31 mouse cellular contexts compared by ENCODE assay signal in genomic region chr11:29812475-29812874, GRCm38 (mm10). TPM values are rescaled to one million over a fixed set of nuclear protein-coding genes. Genes with fewer than 3 reads are reported as not detected.
A peak's percentile ranks its signal among the peaks of the same experiment; 100 is the strongest.
DNase-seq lines count a peak whose midpoint lies in the region; ATAC-seq and TF ChIP-seq lines count a peak whose summit lies in the region.
"Had no signal": no experiment of that assay in that cellular context is flagged by ENCODE, and none has a peak within 500 bp of the region (broad histone marks: within the 10 kb centered on the region; RNA-seq: fewer than 3 reads in every experiment).

No protein-coding gene starts in this region.

- DNase-seq in liver, embryonic 13.5 days: no peak
- peak; percentile 30 for DNase-seq in A20 (ENCODE audit: low read depth, low spot score)
- no peak for DNase-seq in adrenal gland, adult 8-10 months
- DNase-seq: adrenal gland, postnatal 10 days; cerebellum, adult 11-12 months; cerebellum, adult 9-11 months; gastrocnemius, postnatal 10 days; kidney, adult 9 months; kidney, postnatal 4 days; right cerebral cortex, postnatal 14 days; thymus, adult 2 months; thymus, postnatal 4 days had no signal

- no peak for ATAC-seq in intestine, postnatal 0 days
- no peak for ATAC-seq in intestine, embryonic 16.5 days
- ATAC-seq in liver, embryonic 13.5 days (ENCODE audit: low read depth): no peak
- no peak for ATAC-seq in liver, embryonic 12.5 days
- ATAC-seq in hindbrain, embryonic 13.5 days (ENCODE audit: low FRiP score): no peak
- ATAC-seq: CD4-positive, CD25-positive, alpha-beta regulatory T cell, adult 4 months; forebrain, embryonic 15.5 days; hindbrain, postnatal 0 days; intestine, embryonic 15.5 days; midbrain, embryonic 15.5 days had no signal

- no peak overlapping the region for H3K4me3 ChIP-seq in intestine, postnatal 0 days (ENCODE audit: low read depth, low read length)
- H3K4me3 ChIP-seq in intestine, embryonic 16.5 days (ENCODE audit: low read length): no peak overlapping the region
- H3K4me3 ChIP-seq in liver, embryonic 13.5 days (replicated peaks): no peak overlapping the region
- H3K4me3 ChIP-seq in liver, embryonic 12.5 days: no peak overlapping the region
- H3K4me3 ChIP-seq in bone marrow, adult 2 months (replicated peaks; ENCODE audit: control insufficient read depth, low read depth, low read length): no peak overlapping the region
- H3K4me3 ChIP-seq in hindbrain, embryonic 13.5 days: no peak overlapping the region
- H3K4me3 ChIP-seq: embryonic facial prominence, embryonic 13.5 days; forebrain, embryonic 10.5 days; forebrain, embryonic 15.5 days; heart, embryonic 15.5 days; intestine, embryonic 15.5 days; limb, embryonic 12.5 days; liver, embryonic 15.5 days; lung, embryonic 15.5 days; midbrain, embryonic 10.5 days; midbrain, embryonic 15.5 days; stomach, embryonic 15.5 days had no signal

- H3K4me1 ChIP-seq in intestine, postnatal 0 days (replicated peaks; ENCODE audit: control insufficient read depth, insufficient read depth, low read length): no peaks in the 10 kb centered on the region
- H3K4me1 ChIP-seq in intestine, embryonic 16.5 days (ENCODE audit: control insufficient read depth, insufficient read depth, low read length): peaks cover 5% of the 10 kb centered on the region; the same call in 1 of the 2 replicates
- peaks cover 59% of the 10 kb centered on the region for H3K4me1 ChIP-seq in liver, embryonic 13.5 days (replicated peaks)
- peaks cover 51% of the 10 kb centered on the region for H3K4me1 ChIP-seq in liver, embryonic 12.5 days
- H3K4me1 ChIP-seq in bone marrow, adult 2 months (ENCODE audit: control insufficient read depth, insufficient read depth, low read length): peaks cover 3% of the 10 kb centered on the region; the same call in 1 of the 2 replicates
- H3K4me1 ChIP-seq in hindbrain, embryonic 13.5 days (replicated peaks): no peaks in the 10 kb centered on the region
- H3K4me1 ChIP-seq: embryonic facial prominence, embryonic 13.5 days; forebrain, embryonic 10.5 days; forebrain, embryonic 15.5 days; intestine, embryonic 15.5 days; limb, embryonic 12.5 days; lung, embryonic 15.5 days; midbrain, embryonic 10.5 days; midbrain, embryonic 15.5 days had no signal

- H3K9ac ChIP-seq in intestine, postnatal 0 days (ENCODE audit: low read depth, low read length): no peak overlapping the region
- H3K9ac ChIP-seq in intestine, embryonic 16.5 days (ENCODE audit: low read depth, low read length): no peak overlapping the region
- no peak overlapping the region for H3K9ac ChIP-seq in liver, embryonic 13.5 days
- no peak overlapping the region for H3K9ac ChIP-seq in liver, embryonic 12.5 days
- H3K9ac ChIP-seq in hindbrain, embryonic 13.5 days: no peak overlapping the region
- H3K9ac ChIP-seq: embryonic facial prominence, embryonic 13.5 days; forebrain, embryonic 15.5 days; heart, embryonic 15.5 days; intestine, embryonic 15.5 days; limb, embryonic 12.5 days; liver, embryonic 15.5 days; lung, embryonic 15.5 days; midbrain, embryonic 15.5 days; stomach, embryonic 15.5 days had no signal

- 84% methylated on average over 3 of the region's 3 CpGs for WGBS in intestine, postnatal 0 days
- 76% methylated on average over 3 of the region's 3 CpGs for WGBS in intestine, embryonic 16.5 days
- 81% methylated on average over 3 of the region's 3 CpGs for WGBS in liver, embryonic 13.5 days (ENCODE audit: insufficient replicate concordance)
- WGBS in liver, embryonic 12.5 days (ENCODE audit: insufficient replicate concordance): 72% methylated on average over 3 of the region's 3 CpGs
- WGBS in bone marrow, adult 2 months: 86% methylated on average over 3 of the region's 3 CpGs
- 82% methylated on average over 3 of the region's 3 CpGs for WGBS in hindbrain, embryonic 13.5 days

- no peaks in the 10 kb centered on the region for H3K36me3 ChIP-seq in intestine, postnatal 0 days (ENCODE audit: control insufficient read depth, insufficient read depth)
- H3K36me3 ChIP-seq in intestine, embryonic 16.5 days (ENCODE audit: control insufficient read depth, insufficient read depth, low read length): no peaks in the 10 kb centered on the region
- no peaks in the 10 kb centered on the region for H3K36me3 ChIP-seq in liver, embryonic 13.5 days
- H3K36me3 ChIP-seq in liver, embryonic 12.5 days: no peaks in the 10 kb centered on the region
- H3K36me3 ChIP-seq in hindbrain, embryonic 13.5 days: no peaks in the 10 kb centered on the region
- H3K36me3 ChIP-seq: embryonic facial prominence, embryonic 13.5 days; forebrain, embryonic 10.5 days; forebrain, embryonic 15.5 days; heart, embryonic 15.5 days; intestine, embryonic 15.5 days; limb, embryonic 12.5 days; liver, embryonic 15.5 days; lung, embryonic 15.5 days; midbrain, embryonic 10.5 days; midbrain, embryonic 15.5 days; stomach, embryonic 15.5 days had no signal

- H3K27ac ChIP-seq in intestine, postnatal 0 days (ENCODE audit: low read depth, low read length): no peak overlapping the region
- H3K27ac ChIP-seq in intestine, embryonic 16.5 days (ENCODE audit: low read length): no peak overlapping the region
- peak overlapping the region; percentile 29; the same call in 1 of the 2 replicates for H3K27ac ChIP-seq in liver, embryonic 13.5 days
- H3K27ac ChIP-seq in liver, embryonic 12.5 days: no peak overlapping the region; the same call in 1 of the 2 replicates
- H3K27ac ChIP-seq in bone marrow, adult 2 months (ENCODE audit: control insufficient read depth, insufficient read depth, low read depth, low read length, poor library complexity): no peak overlapping the region
- H3K27ac ChIP-seq in hindbrain, embryonic 13.5 days: no peak overlapping the region
- H3K27ac ChIP-seq: embryonic facial prominence, embryonic 13.5 days; forebrain, embryonic 10.5 days; forebrain, embryonic 15.5 days; heart, embryonic 15.5 days; hindbrain, postnatal 0 days; intestine, embryonic 15.5 days; limb, embryonic 12.5 days; lung, embryonic 15.5 days; midbrain, embryonic 10.5 days; midbrain, embryonic 15.5 days; stomach, embryonic 15.5 days had no signal

- peak; percentile 15 for TF ChIP-seq CTCF in intestine, postnatal 0 days (IDR thresholded peaks at IDR 0.05; ENCODE audit: low read depth)
- peak; percentile 19; the same call in 1 of the 2 replicates for TF ChIP-seq CTCF in bone marrow, adult 2 months (IDR thresholded peaks at IDR 0.05; ENCODE audit: control insufficient read depth, insufficient read depth, low read length)

- no peak for TF ChIP-seq POLR2A in bone marrow, adult 2 months (IDR thresholded peaks at IDR 0.05; ENCODE audit: borderline replicate concordance, control insufficient read depth, low read depth, low read length)

- no peak overlapping the region for H3K4me2 ChIP-seq in intestine, postnatal 0 days (replicated peaks; ENCODE audit: low read depth)
- no peak overlapping the region for H3K4me2 ChIP-seq in intestine, embryonic 16.5 days (ENCODE audit: low read depth, low read length)
- no peak overlapping the region for H3K4me2 ChIP-seq in liver, embryonic 13.5 days
- no peak overlapping the region for H3K4me2 ChIP-seq in liver, embryonic 12.5 days
- no peak overlapping the region for H3K4me2 ChIP-seq in hindbrain, embryonic 13.5 days
- H3K4me2 ChIP-seq: embryonic facial prominence, embryonic 13.5 days; forebrain, embryonic 15.5 days; heart, embryonic 15.5 days; intestine, embryonic 15.5 days; limb, embryonic 12.5 days; liver, embryonic 15.5 days; lung, embryonic 15.5 days; midbrain, embryonic 15.5 days; stomach, embryonic 15.5 days had no signal

- no peaks in the 10 kb centered on the region for H3K27me3 ChIP-seq in intestine, postnatal 0 days (replicated peaks; ENCODE audit: control insufficient read depth, insufficient read depth, low read length)
- no peaks in the 10 kb centered on the region for H3K27me3 ChIP-seq in intestine, embryonic 16.5 days (replicated peaks; ENCODE audit: control insufficient read depth, insufficient read depth, low read length)
- no peaks in the 10 kb centered on the region for H3K27me3 ChIP-seq in liver, embryonic 13.5 days
- H3K27me3 ChIP-seq in liver, embryonic 12.5 days (replicated peaks): no peaks in the 10 kb centered on the region
- H3K27me3 ChIP-seq in hindbrain, embryonic 13.5 days: no peaks in the 10 kb centered on the region
- H3K27me3 ChIP-seq: embryonic facial prominence, embryonic 13.5 days; forebrain, embryonic 15.5 days; heart, embryonic 15.5 days; intestine, embryonic 15.5 days; limb, embryonic 12.5 days; liver, embryonic 15.5 days; lung, embryonic 15.5 days; midbrain, embryonic 15.5 days; stomach, embryonic 15.5 days had no signal

- no peaks in the 10 kb centered on the region for H3K9me3 ChIP-seq in intestine, postnatal 0 days (ENCODE audit: control insufficient read depth)
- H3K9me3 ChIP-seq in intestine, embryonic 16.5 days (ENCODE audit: control insufficient read depth, low read length): no peaks in the 10 kb centered on the region
- no peaks in the 10 kb centered on the region for H3K9me3 ChIP-seq in liver, embryonic 13.5 days (replicated peaks)
- H3K9me3 ChIP-seq in liver, embryonic 12.5 days (replicated peaks): no peaks in the 10 kb centered on the region
- H3K9me3 ChIP-seq in hindbrain, embryonic 13.5 days: no peaks in the 10 kb centered on the region
- H3K9me3 ChIP-seq: embryonic facial prominence, embryonic 13.5 days; forebrain, embryonic 10.5 days; forebrain, embryonic 15.5 days; heart, embryonic 15.5 days; intestine, embryonic 15.5 days; limb, embryonic 12.5 days; liver, embryonic 15.5 days; lung, embryonic 15.5 days; midbrain, embryonic 10.5 days; midbrain, embryonic 15.5 days; stomach, embryonic 15.5 days had no signal

RNA-seq across cellular contexts. Expression of gene 4931440F15Rik, which starts 13.0 kb away (rescaled TPM):
- polyA plus RNA-seq in intestine, postnatal 0 days (2015; fragmentation: Nextera tagmentation; extraction: Ambion mirVana): 0.09 and 0.12 TPM in 2 replicates
- 0.09 and 0.12 TPM in 2 replicates for polyA plus RNA-seq in intestine, embryonic 16.5 days (2015; fragmentation: Nextera tagmentation; extraction: Ambion mirVana)
- 0.29 and 0.38 TPM in 2 replicates for polyA plus RNA-seq in liver, embryonic 13.5 days (2015; fragmentation: Nextera tagmentation; extraction: Ambion mirVana)
- 0.41 and 0.54 TPM in 2 replicates for polyA plus RNA-seq in liver, embryonic 12.5 days (2016; fragmentation: Nextera tagmentation; extraction: Ambion mirVana)
- not detected in 2 replicates for polyA plus RNA-seq in bone marrow, adult 2 months (2011; ENCODE audit: insufficient read depth, insufficient read length, low replicate concordance, missing spikeins)
- polyA plus RNA-seq in hindbrain, embryonic 13.5 days (2015; fragmentation: Nextera tagmentation; extraction: Ambion mirVana): 0.32 and 0.58 TPM in 2 replicates
- total RNA-seq in adrenal gland, adult 8-10 months (2022): 1 to 10 TPM in 1 of 4 experiments, under 1 TPM in 3; 0.35 to 1.0 (median 0.85) TPM
- total RNA-seq: megakaryocyte progenitor cell, adult 5-6 weeks had no signal
- polyA plus RNA-seq: forebrain, embryonic 10.5 days had no signal
